Mouse (Mus musculus) lung, adult 2 months (tissue): ENCODE measurements around the gene Nr3c2. TPM values are rescaled to one million over a fixed set of nuclear protein-coding genes. Genes with fewer than 3 reads are reported as not detected.

Experiments
- DNase-seq: peaks from one replicate; pipeline ENCODE4 v3.0.0; 2022
- H3K4me1 ChIP-seq: fragments of 200-500 bp; 2 replicates; pipeline ENCODE4 v1.6.1; 2011; ENCODE audit warnings: low read length; ENCODE audit not compliant: control insufficient read depth, insufficient read depth
- H3K4me3 ChIP-seq: fragments of 200-500 bp; replicated peaks from 2 replicates; pipeline ENCODE3; 2011; ENCODE audit warnings: low read depth, mild to moderate bottlenecking, control low read depth, low read length; ENCODE audit errors: extremely low read depth
- CTCF ChIP-seq: fragments of 200-500 bp; IDR thresholded peaks from 2 replicates; pipeline ENCODE4 v1.5.1; 2011; ENCODE audit warnings: mild to moderate bottlenecking, low read length, control low read depth; ENCODE audit not compliant: insufficient read depth
- POLR2A ChIP-seq: fragments of 200-500 bp; IDR thresholded peaks from 2 replicates; pipeline ENCODE4 v1.6.1; 2011; ENCODE audit warnings: low read depth, mild to moderate bottlenecking, control low read depth, low read length, borderline replicate concordance; ENCODE audit errors: extremely low read depth
- WGBS: fragments of 180-500 bp; shearing (Covaris S2); methylation state at CpG from one replicate; pipeline ENCODE4 v1.1.7; 2018; 5-methylcytosine and 5-hydroxymethylcytosine counted together
- polyA plus RNA-seq: library from polyadenylated mRNA; depleted of rRNA; stranded (reverse); fragments of >200 nt; gene quantifications from 2 replicates; pipeline ENCODE4 v1.2.3, GENCODE M21; 2012

Gene Nr3c2
- polyA plus RNA-seq, 1 experiment, result 6.3 TPM

- 91% methylated on average over 28 of the region's 28 CpGs for WGBS
- no peak overlapping the region for H3K4me3 ChIP-seq
- no peaks in the 10 kb centered on the region for H3K4me1 ChIP-seq
- TF ChIP-seq CTCF (no peak), POLR2A (no peak)
- DNase-seq, result no peak
These were observed 286.6 kb downstream of the Nr3c2 start for GRCm38 (mm10) chr8:77185816-77186215.

GRCm38 (mm10) chr8:77186914-77187536, 287.8 kb downstream of the Nr3c2 start:
- TF ChIP-seq CTCF (no peak), POLR2A (no peak)
- no peaks in the 10 kb centered on the region for H3K4me1 ChIP-seq
- WGBS, result 90% methylated on average over 9 of the region's 9 CpGs
- no peak for DNase-seq
- no peak overlapping the region for H3K4me3 ChIP-seq

- TF ChIP-seq CTCF (no peak), POLR2A (no peak)
- no peak for DNase-seq
- 64% methylated on average over 9 of the region's 9 CpGs for WGBS
These were observed 288.5 kb downstream of the Nr3c2 start for GRCm38 (mm10) chr8:77187748-77188147.

GRCm38 (mm10) chr8:77188298-77188697, 289.1 kb downstream of the Nr3c2 start:
- no peak for DNase-seq
- 59% methylated on average over 4 of the region's 4 CpGs for WGBS
- no peak for TF ChIP-seq POLR2A
- TF ChIP-seq CTCF, result no peak
- Histone ChIP-seq H3K4me1 (no peaks in the 10 kb centered on the region), H3K4me3 (no peak overlapping the region)

More at GRCm38 (mm10) chr8:77187748-77188147, 288.5 kb downstream of the Nr3c2 start:
- Histone ChIP-seq H3K4me1 (no peaks in the 10 kb centered on the region), H3K4me3 (no peak overlapping the region)

- WGBS, result 76% methylated on average over 9 of the region's 9 CpGs
- no peaks in the 10 kb centered on the region for H3K4me1 ChIP-seq
- TF ChIP-seq CTCF, result no peak
- TF ChIP-seq POLR2A, result no peak
- DNase-seq, result no peak
- H3K4me3 ChIP-seq, result no peak overlapping the region
These were observed 290.1 kb downstream of the Nr3c2 start for GRCm38 (mm10) chr8:77189318-77189717.

- H3K4me1 ChIP-seq, result no peaks in the 10 kb centered on the region
- TF ChIP-seq POLR2A, result no peak
- no peak for TF ChIP-seq CTCF
- no peak for DNase-seq
- 71% methylated on average over 3 of the region's 3 CpGs for WGBS
- H3K4me3 ChIP-seq, result no peak overlapping the region
These were observed 291.2 kb downstream of the Nr3c2 start for GRCm38 (mm10) chr8:77190393-77190792.

- no peak overlapping the region for H3K4me3 ChIP-seq
- no peaks in the 10 kb centered on the region for H3K4me1 ChIP-seq
- no peak for TF ChIP-seq CTCF
- no peak for TF ChIP-seq POLR2A
- DNase-seq, result no peak
- 81% methylated on average over 3 of the region's 3 CpGs for WGBS
These were observed 310.1 kb downstream of the Nr3c2 start for GRCm38 (mm10) chr8:77209297-77209696.

- H3K4me3 ChIP-seq, result no peak overlapping the region
- TF ChIP-seq CTCF (no peak), POLR2A (no peak)
- 66% methylated on average over 3 of the region's 3 CpGs for WGBS
- H3K4me1 ChIP-seq, result no peaks in the 10 kb centered on the region
- DNase-seq, result no peak
These were observed 314.7 kb downstream of the Nr3c2 start for GRCm38 (mm10) chr8:77213893-77214464.

GRCm38 (mm10) chr8:77214665-77215064, 315.4 kb downstream of the Nr3c2 start:
- TF ChIP-seq POLR2A (no peak), CTCF (no peak)
- DNase-seq, result no peak
- no peaks in the 10 kb centered on the region for H3K4me1 ChIP-seq
- 34% methylated on average over 8 of the region's 8 CpGs for WGBS
- no peak overlapping the region for H3K4me3 ChIP-seq

- TF ChIP-seq CTCF, result no peak
- TF ChIP-seq POLR2A, result no peak
- Histone ChIP-seq H3K4me3 (no peak overlapping the region), H3K4me1 (no peaks in the 10 kb centered on the region)
- 57% methylated on average over 6 of the region's 6 CpGs for WGBS
- no peak for DNase-seq
These were observed 315.9 kb downstream of the Nr3c2 start for GRCm38 (mm10) chr8:77215191-77215590.
